Comparison of ENCODE assay signal across 7 mouse cellular contexts in genomic region chr17:31519344-31519945, GRCm38 (mm10). TPM values are rescaled to one million over a fixed set of nuclear protein-coding genes. Genes with fewer than 3 reads are reported as not detected.
DNase-seq lines count a peak whose midpoint lies in the region; ATAC-seq and TF ChIP-seq lines count a peak whose summit lies in the region.

No protein-coding gene starts in this region.

- H3K4me1 ChIP-seq in lung, postnatal 0 days (ENCODE audit: insufficient read depth, low read depth, low read length): no peaks in the 10 kb centered on the region; the same call in 1 of the 2 replicates
- H3K4me1 ChIP-seq in embryonic fibroblast, embryonic 13.5 days (ENCODE audit: control insufficient read depth, insufficient read depth, low read length): peaks cover 4% of the 10 kb centered on the region; the same call in 1 of the 2 replicates
- H3K4me1 ChIP-seq in limb, embryonic 14.5 days (ENCODE audit: control insufficient read depth, insufficient read depth, low read length): peaks cover 15% of the 10 kb centered on the region
- peaks cover 15% of the 10 kb centered on the region for H3K4me1 ChIP-seq in stomach, embryonic 16.5 days (ENCODE audit: control insufficient read depth, insufficient read depth, low read length)

- H3K4me3 ChIP-seq in lung, postnatal 0 days (ENCODE audit: low read depth, low read length): peak overlapping the region; percentile 75
- H3K4me3 ChIP-seq in embryonic fibroblast, embryonic 13.5 days (ENCODE audit: insufficient read depth, low read length): peak overlapping the region; percentile 52
- H3K4me3 ChIP-seq in limb, embryonic 14.5 days (replicated peaks; ENCODE audit: low read length): peak overlapping the region; percentile 75
- peak overlapping the region; percentile 93 for H3K4me3 ChIP-seq in stomach, embryonic 16.5 days (replicated peaks; ENCODE audit: low read length)

- H3K9ac ChIP-seq in lung, postnatal 0 days (replicated peaks; ENCODE audit: low read depth): no peak overlapping the region
- no peak overlapping the region for H3K9ac ChIP-seq in limb, embryonic 14.5 days (ENCODE audit: low read depth, low read length, severe bottlenecking)
- H3K9ac ChIP-seq in stomach, embryonic 16.5 days (ENCODE audit: low read length): peak overlapping the region; percentile 54

- H3K9me3 ChIP-seq in lung, postnatal 0 days (ENCODE audit: low read length): no peaks in the 10 kb centered on the region
- no peaks in the 10 kb centered on the region for H3K9me3 ChIP-seq in limb, embryonic 14.5 days (ENCODE audit: control insufficient read depth, low read length)
- no peaks in the 10 kb centered on the region for H3K9me3 ChIP-seq in stomach, embryonic 16.5 days (replicated peaks; ENCODE audit: control insufficient read depth, low read length)

- TF ChIP-seq CTCF in lung, postnatal 0 days (IDR thresholded peaks at IDR 0.05): peak; percentile 31
- no peak for TF ChIP-seq CTCF in embryonic fibroblast, embryonic 13.5 days (IDR thresholded peaks at IDR 0.05; ENCODE audit: borderline replicate concordance, insufficient read depth, low read length)

- H3K27me3 ChIP-seq in lung, postnatal 0 days (replicated peaks; ENCODE audit: insufficient read depth, low read length): no peaks in the 10 kb centered on the region
- H3K27me3 ChIP-seq in limb, embryonic 14.5 days (ENCODE audit: control insufficient read depth, insufficient read depth, low read length): no peaks in the 10 kb centered on the region
- H3K27me3 ChIP-seq in stomach, embryonic 16.5 days (ENCODE audit: control insufficient read depth, insufficient read depth, low read length): no peaks in the 10 kb centered on the region

- H3K27ac ChIP-seq in lung, postnatal 0 days (ENCODE audit: low read length): 0 out of 2 replicates have a peak overlapping the region, but pooled peaks have one; percentile 47
- peak overlapping the region; percentile 53 for H3K27ac ChIP-seq in embryonic fibroblast, embryonic 13.5 days (ENCODE audit: insufficient read depth, low read length)
- H3K27ac ChIP-seq in limb, embryonic 14.5 days (replicated peaks; ENCODE audit: low read depth, low read length): no peak overlapping the region
- peak overlapping the region; percentile 67 for H3K27ac ChIP-seq in stomach, embryonic 16.5 days (ENCODE audit: low read length)

- DNase-seq in lung, postnatal 0 days (ENCODE audit: low spot score): no peak
- no peak for DNase-seq in lung, postnatal 36 days
- no peak for DNase-seq in limb, embryonic 14.5 days (ENCODE audit: low spot score)
- DNase-seq in urinary bladder, adult 18-20 months (ENCODE audit: low spot score in 2 of 2): no peak
- no peak for DNase-seq in gastrocnemius, postnatal 10 days

- 4% methylated on average over 7 of the region's 7 CpGs for WGBS in lung, postnatal 0 days
- WGBS in limb, embryonic 14.5 days: 5% methylated on average over 7 of the region's 7 CpGs
- WGBS in stomach, embryonic 16.5 days: 3% methylated on average over 7 of the region's 7 CpGs

- peak; percentile 37 for ATAC-seq in lung, postnatal 0 days
- peak; percentile 27; the same call in 1 of the 2 replicates for ATAC-seq in limb, embryonic 14.5 days (ENCODE audit: low FRiP score, low read depth)
- peak; percentile 42 for ATAC-seq in stomach, embryonic 16.5 days (ENCODE audit: insufficient read depth, low FRiP score)

- H3K4me2 ChIP-seq in lung, postnatal 0 days (replicated peaks; ENCODE audit: low read depth, low read length): peak overlapping the region; percentile 71
- peak overlapping the region; percentile 76 for H3K4me2 ChIP-seq in limb, embryonic 14.5 days (replicated peaks; ENCODE audit: low read depth, low read length, severe bottlenecking)
- H3K4me2 ChIP-seq in stomach, embryonic 16.5 days (ENCODE audit: low read depth, low read length): peak overlapping the region; percentile 70

- H3K36me3 ChIP-seq in lung, postnatal 0 days (ENCODE audit: insufficient read depth, low read length): 0 out of 2 replicates have a peak, but pooled peaks cover 4% of the 10 kb centered on the region
- peaks cover 14% of the 10 kb centered on the region for H3K36me3 ChIP-seq in limb, embryonic 14.5 days (ENCODE audit: control insufficient read depth, insufficient read depth, low read length)
- H3K36me3 ChIP-seq in stomach, embryonic 16.5 days (ENCODE audit: control insufficient read depth, insufficient read depth, low read length): 0 out of 2 replicates have a peak, but pooled peaks cover 6% of the 10 kb centered on the region

- TF ChIP-seq POLR2A in embryonic fibroblast, embryonic 13.5 days (IDR thresholded peaks at IDR 0.05; ENCODE audit: low read depth, low read length): no peak; the same call in 1 of the 2 replicates
- no peak for TF ChIP-seq POLR2A in limb, embryonic 14.5 days (IDR thresholded peaks at IDR 0.05; ENCODE audit: borderline replicate concordance, extremely low read depth, insufficient read depth, insufficient read length)

- no peak for TF ChIP-seq EP300 in lung, postnatal 0 days (IDR thresholded peaks at IDR 0.05)

RNA-seq across cellular contexts. Expression of gene Wdr4, which starts 0.3 kb away (rescaled TPM):
- polyA plus RNA-seq in lung, postnatal 0 days (2015; fragmentation: Nextera tagmentation; extraction: Ambion mirVana): 9.8 and 12.1 TPM in 2 replicates
- 18.9 and 19.7 TPM in 2 replicates for polyA plus RNA-seq in embryonic fibroblast, embryonic 13.5 days (2011; ENCODE audit: insufficient read length, low read depth, missing spikeins)
- 45.0 and 52.6 TPM in 2 replicates for polyA plus RNA-seq in limb, embryonic 14.5 days (2012; rRNA removed)
- 29.6 and 31.5 TPM in 2 replicates for polyA plus RNA-seq in limb, embryonic 14.5 days (2014; fragmentation: Nextera tagmentation; extraction: Ambion mirVana)
- 33.8 and 42.3 TPM in 2 replicates for polyA plus RNA-seq in stomach, embryonic 16.5 days (2015; fragmentation: Nextera tagmentation; extraction: Ambion mirVana)
- 10 to 100 TPM in 1 of 2 experiments, 1 to 10 TPM in 1; 8.9 to 11.0 TPM for total RNA-seq in gastrocnemius, postnatal 10 days (2021)

RNA-seq across cellular contexts. Expression of gene Ndufv3, which starts 0.5 kb away (rescaled TPM):
- polyA plus RNA-seq in lung, postnatal 0 days (2015; fragmentation: Nextera tagmentation; extraction: Ambion mirVana): 207 and 233 TPM in 2 replicates
- polyA plus RNA-seq in embryonic fibroblast, embryonic 13.5 days (2011; ENCODE audit: insufficient read length, low read depth, missing spikeins): 140 and 141 TPM in 2 replicates
- polyA plus RNA-seq in limb, embryonic 14.5 days (2012; rRNA removed): 86.4 and 103 TPM in 2 replicates
- 277 and 285 TPM in 2 replicates for polyA plus RNA-seq in limb, embryonic 14.5 days (2014; fragmentation: Nextera tagmentation; extraction: Ambion mirVana)
- polyA plus RNA-seq in stomach, embryonic 16.5 days (2015; fragmentation: Nextera tagmentation; extraction: Ambion mirVana): 311 and 321 TPM in 2 replicates
- 100 to 1,000 TPM; 426 to 454 TPM for total RNA-seq in gastrocnemius, postnatal 10 days (2021)

RNA-seq across cellular contexts. Expression of gene Pknox1, which starts 45.1 kb away (rescaled TPM):
- 15.0 and 19.9 TPM in 2 replicates for polyA plus RNA-seq in lung, postnatal 0 days (2015; fragmentation: Nextera tagmentation; extraction: Ambion mirVana)
- polyA plus RNA-seq in embryonic fibroblast, embryonic 13.5 days (2011; ENCODE audit: insufficient read length, low read depth, missing spikeins): 16.6 and 18.9 TPM in 2 replicates
- polyA plus RNA-seq in limb, embryonic 14.5 days (2012; rRNA removed): 30.1 and 34.6 TPM in 2 replicates
- 35.8 and 39.4 TPM in 2 replicates for polyA plus RNA-seq in limb, embryonic 14.5 days (2014; fragmentation: Nextera tagmentation; extraction: Ambion mirVana)
- polyA plus RNA-seq in stomach, embryonic 16.5 days (2015; fragmentation: Nextera tagmentation; extraction: Ambion mirVana): 33.4 and 34.5 TPM in 2 replicates
- 10 to 100 TPM; 11.1 to 16.8 TPM for total RNA-seq in gastrocnemius, postnatal 10 days (2021)
